Mouse (Mus musculus) layer of hippocampus, adult 2 months (tissue): ENCODE results near the gene Micu1. TPM values are rescaled to one million over a fixed set of nuclear protein-coding genes. Genes with fewer than 3 reads are reported as not detected.

Experiments
- DNase-seq, 2 experiments: peaks; one replicate each; pipeline ENCODE4 v3.0.0; 2022; ENCODE audit warnings: low spot score in 2 of 2
- H3K27ac ChIP-seq: fragments of 200-600 bp; 2 replicates; pipeline ENCODE4 v1.8.1; 2022
- H3K4me3 ChIP-seq: fragments of 200-600 bp; 2 replicates; pipeline ENCODE4 v1.8.1; 2022; ENCODE audit warnings: mild to moderate bottlenecking
- CTCF ChIP-seq: fragments of 200-600 bp; conservative IDR thresholded peaks from 2 replicates; pipeline ENCODE4 v1.8.1; 2022; ENCODE audit warnings: antibody characterized with exemption, mild to moderate bottlenecking, moderate library complexity
- total RNA-seq, 2 experiments: library from RNA; stranded (reverse); gene quantifications; 2 replicates each; pipeline ENCODE4 v1.2.3; 2021

The Micu1 gene
- total RNA-seq, 2 experiments from 2014 or later: 97.4 to 98.9 TPM

GRCm38 (mm10) chr10:59699516-59699915 lies 2.8 kb upstream of the Micu1 start:
- no peak for TF ChIP-seq CTCF
- DNase-seq: no peak
- no peak overlapping the region for H3K4me3 ChIP-seq

GRCm38 (mm10) chr10:59701805-59702204 lies 472 bp upstream of the Micu1 start:
- TF ChIP-seq CTCF: no peak
- H3K27ac ChIP-seq: no peak overlapping the region

More at GRCm38 (mm10) chr10:59699516-59699915, 2.8 kb upstream of the Micu1 start:
- no peak overlapping the region for H3K27ac ChIP-seq

GRCm38 (mm10) chr10:59703060-59703760 lies 933 bp downstream of the Micu1 start:
- TF ChIP-seq CTCF: no peak

More at GRCm38 (mm10) chr10:59701805-59702204, 472 bp upstream of the Micu1 start:
- H3K4me3 ChIP-seq: peak overlapping the region; percentile 86
- DNase-seq: no peak

GRCm38 (mm10) chr10:59706991-59707546 lies 4.8 kb downstream of the Micu1 start:
- DNase-seq: no peak
- no peak overlapping the region for H3K4me3 ChIP-seq
- no peak overlapping the region for H3K27ac ChIP-seq
- TF ChIP-seq CTCF: no peak

More at GRCm38 (mm10) chr10:59703060-59703760, 933 bp downstream of the Micu1 start:
- peak overlapping the region; percentile 86 for H3K27ac ChIP-seq
- no peak for DNase-seq
- peak overlapping the region; percentile 86 for H3K4me3 ChIP-seq

- Histone ChIP-seq H3K27ac (no peak overlapping the region), H3K4me3 (no peak overlapping the region)
- no peak for TF ChIP-seq CTCF
- DNase-seq: no peak
These were observed 5.3 kb downstream of the Micu1 start for GRCm38 (mm10) chr10:59707595-59707994.

- Histone ChIP-seq H3K4me3 (no peak overlapping the region), H3K27ac (no peak overlapping the region)
- no peak for TF ChIP-seq CTCF
- DNase-seq: no peak
These were observed 7.0 kb downstream of the Micu1 start for GRCm38 (mm10) chr10:59709281-59709680.

- no peak overlapping the region for H3K27ac ChIP-seq
- no peak overlapping the region for H3K4me3 ChIP-seq
- no peak for DNase-seq
- TF ChIP-seq CTCF: peak; percentile 61
These were observed 8.0 kb downstream of the Micu1 start for GRCm38 (mm10) chr10:59710246-59710645.

- TF ChIP-seq CTCF: no peak
- H3K27ac ChIP-seq: no peak overlapping the region
These were observed 9.8 kb downstream of the Micu1 start for GRCm38 (mm10) chr10:59712062-59712461.

GRCm38 (mm10) chr10:59720017-59720416 lies 17.7 kb downstream of the Micu1 start:
- Histone ChIP-seq H3K27ac (no peak overlapping the region), H3K4me3 (no peak overlapping the region)
- no peak for DNase-seq
- no peak for TF ChIP-seq CTCF

More at GRCm38 (mm10) chr10:59712062-59712461, 9.8 kb downstream of the Micu1 start:
- no peak overlapping the region for H3K4me3 ChIP-seq
- DNase-seq: no peak

GRCm38 (mm10) chr10:59721555-59721954 lies 19.3 kb downstream of the Micu1 start:
- no peak for DNase-seq
- TF ChIP-seq CTCF: no peak
- H3K4me3 ChIP-seq: no peak overlapping the region
- H3K27ac ChIP-seq: no peak overlapping the region

- Histone ChIP-seq H3K4me3 (no peak overlapping the region), H3K27ac (no peak overlapping the region)
- no peak for DNase-seq
- no peak for TF ChIP-seq CTCF
These were observed 22.4 kb downstream of the Micu1 start for GRCm38 (mm10) chr10:59724634-59725033.

GRCm38 (mm10) chr10:59727251-59727650 lies 25.0 kb downstream of the Micu1 start:
- TF ChIP-seq CTCF: no peak
- Histone ChIP-seq H3K4me3 (no peak overlapping the region), H3K27ac (no peak overlapping the region)
- DNase-seq: no peak

GRCm38 (mm10) chr10:59729261-59729660 lies 27.0 kb downstream of the Micu1 start:
- no peak for DNase-seq
- TF ChIP-seq CTCF: no peak

GRCm38 (mm10) chr10:59729842-59730241 lies 27.6 kb downstream of the Micu1 start:
- Histone ChIP-seq H3K4me3 (no peak overlapping the region), H3K27ac (peak overlapping the region; percentile 11)
- peak in 1 of 2 experiments; percentile 24 for DNase-seq
- TF ChIP-seq CTCF: no peak

More at GRCm38 (mm10) chr10:59729261-59729660, 27.0 kb downstream of the Micu1 start:
- H3K27ac ChIP-seq: peak overlapping the region; percentile 11
- no peak overlapping the region for H3K4me3 ChIP-seq
